Mouse (Mus musculus) myocyte (in vitro differentiated cells): Measurements from ENCODE around the gene Tmprss13. TPM values are rescaled to one million over a fixed set of nuclear protein-coding genes. Genes with fewer than 3 reads are reported as not detected.

Experiments used
- H3K27me3 ChIP-seq: one replicate; pipeline ENCODE4 v1.6.1; 2011; ENCODE audit not compliant: control insufficient read depth, insufficient read depth, insufficient read length
- H3K36me3 ChIP-seq: one replicate; pipeline ENCODE4 v1.6.1; 2011; ENCODE audit not compliant: control insufficient read depth, insufficient read depth
- H3K4me2 ChIP-seq: one replicate; pipeline ENCODE4 v1.6.1; 2011; ENCODE audit warnings: low read depth, control low read depth
- H3K4me3 ChIP-seq: one replicate; pipeline ENCODE4 v1.5.1; 2011; ENCODE audit warnings: mild to moderate bottlenecking, control low read depth, moderate library complexity
- H3K79me2 ChIP-seq: one replicate; pipeline ENCODE4 v1.6.1; 2011; ENCODE audit not compliant: control insufficient read depth, insufficient read depth
- H3ac ChIP-seq: one replicate; pipeline ENCODE4 v1.6.1; 2011; ENCODE audit not compliant: control insufficient read depth, insufficient read length
- CEBPB ChIP-seq: IDR thresholded peaks from 2 replicates; pipeline ENCODE4 v1.6.1; 2011; ENCODE audit warnings: mild to moderate bottlenecking, moderate library complexity; ENCODE audit not compliant: poor library complexity, insufficient read depth, severe bottlenecking
- E2F4 ChIP-seq: IDR thresholded peaks from one replicate; pipeline ENCODE4 v1.6.1; 2011; ENCODE audit warnings: mild to moderate bottlenecking, control low read depth, moderate library complexity; ENCODE audit not compliant: insufficient read depth
- MAX ChIP-seq: IDR thresholded peaks from one replicate; pipeline ENCODE4 v1.6.1; 2011; ENCODE audit warnings: low read depth, mild to moderate bottlenecking, control low read depth
- MYOD1 ChIP-seq, 3 experiments: IDR thresholded peaks; one replicate each; pipeline ENCODE4 v1.6.1; 2011; ENCODE audit warnings: control low read depth in 2 of 3, low read depth in 2 of 3, mild to moderate bottlenecking in 2 of 3, moderate library complexity in 1 of 3; ENCODE audit not compliant: insufficient read length in 2 of 3, control insufficient read depth in 1 of 3
- MYOG ChIP-seq, 3 experiments: IDR thresholded peaks; one replicate each; pipeline ENCODE4 v1.6.1; 2011; ENCODE audit warnings: control low read depth in 2 of 3, low read depth in 2 of 3, mild to moderate bottlenecking in 2 of 3; ENCODE audit not compliant: insufficient read length in 2 of 3, control insufficient read depth in 1 of 3, insufficient read depth in 1 of 3
- POLR2A ChIP-seq: IDR thresholded peaks from one replicate; pipeline ENCODE4 v1.6.1; 2011; ENCODE audit warnings: low read depth, mild to moderate bottlenecking, control low read depth, moderate library complexity; ENCODE audit not compliant: insufficient read length
- POLR2AphosphoS2 ChIP-seq: IDR thresholded peaks from one replicate; pipeline ENCODE4 v1.6.1; 2011; ENCODE audit warnings: low read depth, control low read depth; ENCODE audit not compliant: insufficient read length
- REST ChIP-seq: IDR thresholded peaks from one replicate; pipeline ENCODE4 v1.6.1; 2011; ENCODE audit warnings: mild to moderate bottlenecking, control low read depth, moderate library complexity; ENCODE audit not compliant: insufficient read depth, insufficient read length
- SRF ChIP-seq: IDR thresholded peaks from one replicate; pipeline ENCODE4 v1.6.1; 2011; ENCODE audit warnings: low read depth; ENCODE audit not compliant: control insufficient read depth, insufficient read length
- TCF12 ChIP-seq: IDR thresholded peaks from one replicate; pipeline ENCODE4 v1.6.1; 2011; ENCODE audit warnings: mild to moderate bottlenecking, control low read depth; ENCODE audit not compliant: poor library complexity, insufficient read depth, severe bottlenecking
- TCF3 ChIP-seq: IDR thresholded peaks from one replicate; pipeline ENCODE4 v1.6.1; 2011; ENCODE audit warnings: low read depth, control low read depth; ENCODE audit not compliant: insufficient read length
- USF1 ChIP-seq: IDR thresholded peaks from one replicate; pipeline ENCODE4 v1.6.1; 2011; ENCODE audit warnings: low read depth, mild to moderate bottlenecking, control low read depth, moderate library complexity
- polyA plus RNA-seq: library from polyadenylated mRNA; unstranded; fragments of >200 nt; fragmentation: generic; extraction: Trizol; gene quantifications from one replicate; pipeline ENCODE4 v1.2.1, GENCODE M21; 2012; ENCODE audit warnings: missing spikeins

Gene Tmprss13
- polyA plus RNA-seq, 1 experiment, result not detected

- Histone ChIP-seq H3K4me2 (no peak overlapping the region), H3K79me2 (no peaks in the 10 kb centered on the region), H3K4me3 (no peak overlapping the region), H3K27me3 (peaks cover 23% of the 10 kb centered on the region), H3ac (no peak overlapping the region), H3K36me3 (no peaks in the 10 kb centered on the region)
- TF ChIP-seq MAX (no peak), USF1 (no peak), POLR2A (no peak), POLR2AphosphoS2 (no peak), REST (no peak), MYOG (IDR thresholded peaks at IDR 0.05; ENCODE audit: control insufficient read depth in 1 of 3, insufficient read depth in 1 of 3, insufficient read length in 2 of 3, low read depth in 2 of 3) (no peak), SRF (no peak), E2F4 (no peak), TCF3 (no peak)
Measured at GRCm38 (mm10) chr9:45374988-45375502, 56.1 kb downstream of the Tmprss13 start.

DNA sequence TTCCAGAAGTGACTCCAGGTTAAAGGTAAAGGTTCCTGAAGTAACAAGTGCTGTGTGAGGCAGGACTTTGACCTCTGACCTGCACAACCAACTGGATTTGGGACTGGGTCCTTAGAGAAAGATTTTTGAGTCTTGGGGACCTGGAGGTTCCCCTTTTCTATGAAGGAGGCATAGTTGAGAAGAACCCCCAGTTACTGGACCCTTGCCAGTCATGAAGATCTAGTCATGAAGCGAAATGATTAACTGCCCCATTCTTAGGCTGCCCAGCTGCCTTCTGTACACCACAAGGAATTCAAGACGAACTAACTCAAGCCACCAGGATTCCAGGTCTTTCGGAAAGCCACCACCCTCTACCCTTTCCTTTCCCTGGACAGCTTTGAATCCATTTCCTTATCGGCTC lies 57.5 kb downstream of the Tmprss13 start:
- TF ChIP-seq TCF12 (no peak), MYOG (IDR thresholded peaks at IDR 0.05; ENCODE audit: control insufficient read depth in 1 of 3, insufficient read depth in 1 of 3, insufficient read length in 2 of 3, low read depth in 2 of 3) (no peak), MYOD1 (IDR thresholded peaks at IDR 0.05; ENCODE audit: control insufficient read depth in 1 of 3, insufficient read length in 2 of 3, low read depth in 2 of 3) (no peak), MAX (no peak), E2F4 (no peak), USF1 (no peak), POLR2AphosphoS2 (no peak), CEBPB (no peak), POLR2A (no peak), TCF3 (no peak), SRF (no peak), REST (no peak)

GRCm38 (mm10) chr9:45376883-45377282 lies 58.0 kb downstream of the Tmprss13 start:
- Histone ChIP-seq H3K4me3 (no peak overlapping the region), H3K79me2 (no peaks in the 10 kb centered on the region), H3K27me3 (peaks cover 6% of the 10 kb centered on the region)

More for the DNA sequence above, 57.5 kb downstream of the Tmprss13 start:
- Histone ChIP-seq H3K79me2 (no peaks in the 10 kb centered on the region), H3K36me3 (no peaks in the 10 kb centered on the region), H3ac (no peak overlapping the region), H3K4me3 (no peak overlapping the region), H3K27me3 (peaks cover 10% of the 10 kb centered on the region), H3K4me2 (no peak overlapping the region)

DNA sequence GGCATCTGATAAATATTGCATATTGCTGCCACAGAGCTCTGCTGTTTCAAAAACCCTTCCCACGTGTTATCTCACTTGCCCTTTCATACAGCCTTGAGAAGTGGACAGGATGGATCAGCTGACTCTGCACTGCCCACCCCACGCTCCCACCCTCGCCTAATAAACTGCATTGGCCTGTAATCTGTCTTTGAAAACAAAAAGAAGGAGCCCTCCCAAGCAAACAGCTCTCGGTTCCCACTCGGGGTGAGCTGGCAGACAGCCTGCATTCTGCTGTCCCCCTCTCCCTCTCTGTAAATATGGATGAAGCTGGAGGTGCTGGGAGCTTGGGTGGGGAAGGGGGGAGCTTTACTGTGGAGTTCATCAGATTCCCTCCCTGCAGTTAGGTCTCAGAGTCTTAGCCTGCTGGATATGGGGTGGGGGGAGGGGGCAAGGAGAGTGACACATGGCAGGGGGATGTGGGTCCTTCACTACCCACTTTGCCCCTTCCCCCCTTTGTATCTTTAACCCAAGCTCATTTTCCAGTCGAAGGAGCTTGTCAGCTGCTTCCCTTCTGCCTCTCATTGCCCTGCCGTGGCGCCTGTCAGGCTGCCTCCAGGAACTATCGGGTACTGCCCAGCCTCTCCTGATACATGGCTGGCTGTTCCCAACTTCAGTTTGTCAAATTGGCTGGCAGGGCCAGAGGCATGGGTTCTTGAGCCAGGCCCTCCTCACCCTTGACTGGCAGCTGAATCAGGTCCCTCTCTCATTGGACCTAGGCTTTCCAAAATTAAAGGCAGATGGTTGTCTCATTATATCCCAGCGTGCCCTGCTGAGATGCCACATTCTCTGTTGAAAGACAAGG lies 61.7 kb downstream of the Tmprss13 start:
- Histone ChIP-seq H3K27me3 (peaks cover 11% of the 10 kb centered on the region), H3K4me3 (no peak overlapping the region), H3K79me2 (no peaks in the 10 kb centered on the region), H3ac (no peak overlapping the region), H3K4me2 (no peak overlapping the region), H3K36me3 (no peaks in the 10 kb centered on the region)
- TF ChIP-seq CEBPB (no peak), MYOG (IDR thresholded peaks at IDR 0.05; ENCODE audit: control insufficient read depth in 1 of 3, insufficient read depth in 1 of 3, insufficient read length in 2 of 3, low read depth in 2 of 3) (no peak), USF1 (no peak), TCF12 (no peak), MAX (no peak), SRF (no peak), POLR2AphosphoS2 (no peak), E2F4 (no peak), TCF3 (no peak), MYOD1 (IDR thresholded peaks at IDR 0.05; ENCODE audit: control insufficient read depth in 1 of 3, insufficient read length in 2 of 3, low read depth in 2 of 3) (no peak), REST (no peak), POLR2A (no peak)

More at GRCm38 (mm10) chr9:45376883-45377282, 58.0 kb downstream of the Tmprss13 start:
- Histone ChIP-seq H3K36me3 (no peaks in the 10 kb centered on the region), H3ac (no peak overlapping the region), H3K4me2 (no peak overlapping the region)
- no peak for TF ChIP-seq TCF12
- no peak for TF ChIP-seq MAX
- no peak for TF ChIP-seq MYOD1 (IDR thresholded peaks at IDR 0.05; ENCODE audit: control insufficient read depth in 1 of 3, insufficient read length in 2 of 3, low read depth in 2 of 3)
- no peak for TF ChIP-seq USF1
- no peak for TF ChIP-seq MYOG (IDR thresholded peaks at IDR 0.05; ENCODE audit: control insufficient read depth in 1 of 3, insufficient read depth in 1 of 3, insufficient read length in 2 of 3, low read depth in 2 of 3)
- no peak for TF ChIP-seq REST
- no peak for TF ChIP-seq E2F4
- TF ChIP-seq POLR2AphosphoS2, result no peak
- TF ChIP-seq SRF, result no peak
- TF ChIP-seq POLR2A, result no peak
- no peak for TF ChIP-seq CEBPB
- TF ChIP-seq TCF3, result no peak
